Mouse (Mus musculus): ENCODE results near the gene Ppp1r12a. TPM values are rescaled to one million over a fixed set of nuclear protein-coding genes. Genes with fewer than 3 reads are reported as not detected.

Ppp1r12a gene
- polyA plus RNA-seq, 1 experiment, result 18.1 TPM

- no peak for DNase-seq
- H3K4me3 ChIP-seq (ENCODE audit: insufficient read depth, low read depth, low read length), result no peak overlapping the region
- 69% methylated on average over 3 of the region's 3 CpGs for WGBS
- H3K27me3 ChIP-seq (replicated peaks; ENCODE audit: control insufficient read depth, insufficient read depth, low read length), result no peaks in the 10 kb centered on the region
- no peak overlapping the region for H3K27ac ChIP-seq (ENCODE audit: insufficient read depth, low read depth, low read length)
- TF ChIP-seq POLR2A (IDR thresholded peaks at IDR 0.05; ENCODE audit: low read depth, low read length) (no peak), CTCF (conservative IDR thresholded peaks at IDR 0.05; ENCODE audit: insufficient read depth, insufficient read length, low read depth, low read length) (no peak)
- no peaks in the 10 kb centered on the region for H3K36me3 ChIP-seq (ENCODE audit: control insufficient read depth, insufficient read depth, low read length)
- peaks cover 20% of the 10 kb centered on the region; the same call in 1 of the 2 replicates for H3K4me1 ChIP-seq (ENCODE audit: control insufficient read depth, insufficient read depth, low read length)
Measured at GRCm38 (mm10) chr10:108185265-108185664, 23.3 kb downstream of the Ppp1r12a start.

GRCm38 (mm10) chr10:108189303-108189702 lies 27.3 kb downstream of the Ppp1r12a start:
- Histone ChIP-seq H3K4me1 (ENCODE audit: control insufficient read depth, insufficient read depth, low read length) (peaks cover 19% of the 10 kb centered on the region; the same call in 1 of the 2 replicates), H3K27ac (ENCODE audit: insufficient read depth, low read depth, low read length) (no peak overlapping the region), H3K36me3 (ENCODE audit: control insufficient read depth, insufficient read depth, low read length) (no peaks in the 10 kb centered on the region), H3K4me3 (ENCODE audit: insufficient read depth, low read depth, low read length) (no peak overlapping the region), H3K27me3 (replicated peaks; ENCODE audit: control insufficient read depth, insufficient read depth, low read length) (no peaks in the 10 kb centered on the region)
- WGBS, result 43% methylated on average over 2 of the region's 2 CpGs
- no peak for TF ChIP-seq POLR2A (IDR thresholded peaks at IDR 0.05; ENCODE audit: low read depth, low read length)
- no peak for TF ChIP-seq CTCF (conservative IDR thresholded peaks at IDR 0.05; ENCODE audit: insufficient read depth, insufficient read length, low read depth, low read length)
- no peak for DNase-seq

GRCm38 (mm10) chr10:108189986-108190385 lies 28.0 kb downstream of the Ppp1r12a start:
- 69% methylated on average over 3 of the region's 3 CpGs for WGBS
- Histone ChIP-seq H3K27ac (ENCODE audit: insufficient read depth, low read depth, low read length) (no peak overlapping the region), H3K36me3 (ENCODE audit: control insufficient read depth, insufficient read depth, low read length) (no peaks in the 10 kb centered on the region), H3K4me3 (ENCODE audit: insufficient read depth, low read depth, low read length) (no peak overlapping the region), H3K27me3 (replicated peaks; ENCODE audit: control insufficient read depth, insufficient read depth, low read length) (no peaks in the 10 kb centered on the region), H3K4me1 (ENCODE audit: control insufficient read depth, insufficient read depth, low read length) (peaks cover 19% of the 10 kb centered on the region; the same call in 1 of the 2 replicates)
- no peak for DNase-seq
- TF ChIP-seq POLR2A (IDR thresholded peaks at IDR 0.05; ENCODE audit: low read depth, low read length) (no peak), CTCF (conservative IDR thresholded peaks at IDR 0.05; ENCODE audit: insufficient read depth, insufficient read length, low read depth, low read length) (no peak)

- no peak for TF ChIP-seq CTCF (conservative IDR thresholded peaks at IDR 0.05; ENCODE audit: insufficient read depth, insufficient read length, low read depth, low read length)
- no peak for TF ChIP-seq POLR2A (IDR thresholded peaks at IDR 0.05; ENCODE audit: low read depth, low read length)
- Histone ChIP-seq H3K27ac (ENCODE audit: insufficient read depth, low read depth, low read length) (no peak overlapping the region), H3K27me3 (replicated peaks; ENCODE audit: control insufficient read depth, insufficient read depth, low read length) (no peaks in the 10 kb centered on the region), H3K36me3 (ENCODE audit: control insufficient read depth, insufficient read depth, low read length) (no peaks in the 10 kb centered on the region), H3K4me3 (ENCODE audit: insufficient read depth, low read depth, low read length) (no peak overlapping the region), H3K4me1 (ENCODE audit: control insufficient read depth, insufficient read depth, low read length) (peaks cover 15% of the 10 kb centered on the region; the same call in 1 of the 2 replicates)
- DNase-seq, result no peak
Measured at GRCm38 (mm10) chr10:108190626-108191025, 28.6 kb downstream of the Ppp1r12a start.

DNA sequence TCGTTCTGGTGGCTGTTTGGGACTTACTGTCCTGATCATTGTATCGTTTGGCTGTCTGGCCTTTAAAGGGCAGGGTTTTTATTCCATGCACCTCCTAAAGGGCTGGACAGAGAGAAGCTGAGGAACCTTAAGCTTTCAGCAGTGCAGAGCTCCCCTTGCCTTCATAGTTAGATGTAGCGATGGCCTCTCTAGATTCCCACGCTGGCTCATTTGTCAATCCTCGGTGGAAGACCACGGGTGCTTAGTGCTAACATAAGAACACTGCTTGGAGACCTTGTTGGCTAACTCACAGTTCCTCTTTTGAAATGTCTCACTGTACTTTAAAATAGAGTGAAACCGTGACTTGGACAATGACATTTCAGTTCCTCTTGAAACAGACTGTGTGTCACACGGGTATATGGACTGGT lies 29.4 kb downstream of the Ppp1r12a start:
- no peaks in the 10 kb centered on the region for H3K36me3 ChIP-seq (ENCODE audit: control insufficient read depth, insufficient read depth, low read length)
- H3K4me1 ChIP-seq (ENCODE audit: control insufficient read depth, insufficient read depth, low read length), result peaks cover 11% of the 10 kb centered on the region; the same call in 1 of the 2 replicates
- TF ChIP-seq POLR2A (IDR thresholded peaks at IDR 0.05; ENCODE audit: low read depth, low read length) (no peak), CTCF (conservative IDR thresholded peaks at IDR 0.05; ENCODE audit: insufficient read depth, insufficient read length, low read depth, low read length) (no peak)
- H3K27ac ChIP-seq (ENCODE audit: insufficient read depth, low read depth, low read length), result no peak overlapping the region
- no peak overlapping the region for H3K4me3 ChIP-seq (ENCODE audit: insufficient read depth, low read depth, low read length)
- no peaks in the 10 kb centered on the region for H3K27me3 ChIP-seq (replicated peaks; ENCODE audit: control insufficient read depth, insufficient read depth, low read length)
- WGBS, result 65% methylated on average over 8 of the region's 8 CpGs
- no peak for DNase-seq

DNA sequence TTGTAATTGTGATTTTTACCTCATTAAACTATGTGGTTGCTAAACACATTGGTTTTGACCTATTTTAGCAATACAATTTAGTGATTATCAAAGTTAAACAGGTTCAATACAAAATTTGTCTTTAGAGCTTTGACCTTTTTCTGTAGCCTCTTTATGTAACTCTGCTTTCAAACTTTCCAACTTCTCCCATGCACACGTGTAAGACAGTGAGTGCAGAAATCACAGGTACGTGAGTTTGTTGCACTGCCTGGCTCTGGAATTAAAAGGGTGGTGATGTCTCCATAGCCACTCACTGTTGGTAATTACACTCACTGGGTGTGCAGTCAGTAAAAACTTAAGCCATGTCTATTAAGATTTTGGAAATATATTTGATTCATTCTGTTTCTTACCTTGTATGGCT lies 30.3 kb downstream of the Ppp1r12a start:
- Histone ChIP-seq H3K4me3 (ENCODE audit: insufficient read depth, low read depth, low read length) (no peak overlapping the region), H3K36me3 (ENCODE audit: control insufficient read depth, insufficient read depth, low read length) (no peaks in the 10 kb centered on the region), H3K4me1 (ENCODE audit: control insufficient read depth, insufficient read depth, low read length) (peaks cover 11% of the 10 kb centered on the region; the same call in 1 of the 2 replicates), H3K27ac (ENCODE audit: insufficient read depth, low read depth, low read length) (no peak overlapping the region), H3K27me3 (replicated peaks; ENCODE audit: control insufficient read depth, insufficient read depth, low read length) (no peaks in the 10 kb centered on the region)
- TF ChIP-seq POLR2A (IDR thresholded peaks at IDR 0.05; ENCODE audit: low read depth, low read length), result no peak
- no peak for TF ChIP-seq CTCF (conservative IDR thresholded peaks at IDR 0.05; ENCODE audit: insufficient read depth, insufficient read length, low read depth, low read length)
- no peak for DNase-seq
- WGBS, result 20% methylated on average over 2 of the region's 2 CpGs

DNA sequence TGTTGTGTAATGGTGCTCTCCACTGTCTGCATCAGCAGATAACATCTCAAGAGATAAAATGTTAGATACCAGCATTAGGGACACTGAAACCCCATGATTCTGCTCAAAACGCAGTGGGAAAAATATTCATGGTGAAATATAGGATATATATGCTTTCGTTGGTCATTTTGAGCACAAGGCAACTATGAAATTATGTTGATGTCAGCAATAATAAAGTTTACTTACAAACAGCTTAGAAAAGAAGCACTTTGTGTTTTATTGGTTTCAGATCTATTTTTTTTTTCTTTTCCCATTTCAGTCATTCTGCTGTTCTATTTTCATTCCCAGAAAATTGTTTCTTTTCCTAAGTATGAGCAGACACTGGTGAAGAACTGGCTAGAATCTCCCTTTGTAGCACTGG lies 34.1 kb downstream of the Ppp1r12a start:
- Histone ChIP-seq H3K36me3 (ENCODE audit: control insufficient read depth, insufficient read depth, low read length) (no peaks in the 10 kb centered on the region; the same call in 1 of the 2 replicates), H3K4me1 (ENCODE audit: control insufficient read depth, insufficient read depth, low read length) (peaks cover 8% of the 10 kb centered on the region; the same call in 1 of the 2 replicates), H3K27me3 (replicated peaks; ENCODE audit: control insufficient read depth, insufficient read depth, low read length) (no peaks in the 10 kb centered on the region), H3K4me3 (ENCODE audit: insufficient read depth, low read depth, low read length) (no peak overlapping the region), H3K27ac (ENCODE audit: insufficient read depth, low read depth, low read length) (no peak overlapping the region)
- no peak for DNase-seq
- 97% methylated on average over 2 of the region's 2 CpGs for WGBS
- TF ChIP-seq POLR2A (IDR thresholded peaks at IDR 0.05; ENCODE audit: low read depth, low read length) (no peak), CTCF (conservative IDR thresholded peaks at IDR 0.05; ENCODE audit: insufficient read depth, insufficient read length, low read depth, low read length) (no peak)

All from kidney, adult 2 months (tissue).